Mouse (Mus musculus) cerebral cortex, adult 2 months (tissue): ENCODE data around the gene Sgcd.

Experiments used
- whole genome bisulfite sequencing: fragments of 180-500 bp; shearing (Covaris S2); methylation state at CpG from one replicate; pipeline ENCODE4 v1.1.7; 2018; 5-methylcytosine and 5-hydroxymethylcytosine counted together

Gene Sgcd

DNA sequence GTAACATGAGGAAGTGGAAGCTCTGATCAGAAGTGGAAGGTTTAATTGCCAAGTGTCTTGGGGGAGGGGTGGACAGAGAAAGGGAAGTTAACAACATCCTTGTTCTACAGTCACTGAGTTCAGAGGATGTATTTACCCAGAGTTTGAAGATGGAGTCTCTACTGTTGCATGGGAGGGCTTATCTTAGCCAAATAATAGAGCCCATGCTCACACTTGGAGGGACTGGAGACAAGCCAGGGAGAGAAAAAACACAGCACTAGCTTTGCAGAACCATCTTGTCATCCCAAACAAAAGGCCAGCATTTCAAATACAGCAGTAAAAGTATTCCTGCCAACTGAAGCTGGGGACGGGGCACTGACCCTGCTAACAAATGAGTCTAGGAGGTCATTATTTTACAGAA is 212.8 kb downstream of the Sgcd start:
- WGBS, result 65% methylated on average over 1 of the region's 1 CpGs

DNA sequence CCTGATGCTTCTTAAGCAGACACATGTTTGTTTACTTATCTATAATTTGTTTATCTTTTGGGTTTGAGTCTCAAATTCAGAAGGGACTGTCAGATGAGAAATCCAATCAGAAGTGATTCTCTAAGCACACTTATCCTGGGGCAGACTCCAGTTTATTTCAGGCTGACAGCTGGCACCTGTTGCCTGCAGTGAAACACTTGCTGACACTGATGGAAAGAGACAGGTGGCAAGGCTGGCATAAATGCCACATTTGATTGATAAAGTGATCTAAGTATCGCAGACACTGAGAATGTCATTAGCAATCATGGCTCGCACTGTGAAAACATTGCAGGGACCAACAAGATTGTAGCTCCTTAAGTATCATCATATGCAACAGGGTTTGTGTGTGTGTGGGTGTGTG is 222.9 kb downstream of the Sgcd start:
- 85% methylated on average over 2 of the region's 2 CpGs for WGBS

DNA sequence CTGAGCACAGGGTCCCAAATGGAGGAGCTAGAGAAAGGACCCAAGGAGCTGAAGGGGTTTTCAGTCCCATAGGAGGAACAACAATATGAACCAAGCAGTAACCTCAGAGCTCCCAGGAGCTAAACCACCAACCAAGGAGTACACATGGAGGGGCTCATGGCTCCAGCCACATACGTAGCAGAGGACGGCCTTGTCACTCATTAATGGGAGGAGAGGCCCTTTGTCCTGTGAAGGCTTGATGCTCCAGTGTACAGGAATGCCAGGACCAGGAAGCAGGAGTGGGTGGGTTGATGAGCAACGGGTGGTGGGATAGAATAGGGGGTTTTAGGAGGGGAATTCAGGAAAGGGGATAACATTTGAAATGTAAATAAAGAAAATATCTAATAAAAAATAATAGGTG is 225.2 kb downstream of the Sgcd start:
- WGBS, result 88% methylated on average over 3 of the region's 3 CpGs

DNA sequence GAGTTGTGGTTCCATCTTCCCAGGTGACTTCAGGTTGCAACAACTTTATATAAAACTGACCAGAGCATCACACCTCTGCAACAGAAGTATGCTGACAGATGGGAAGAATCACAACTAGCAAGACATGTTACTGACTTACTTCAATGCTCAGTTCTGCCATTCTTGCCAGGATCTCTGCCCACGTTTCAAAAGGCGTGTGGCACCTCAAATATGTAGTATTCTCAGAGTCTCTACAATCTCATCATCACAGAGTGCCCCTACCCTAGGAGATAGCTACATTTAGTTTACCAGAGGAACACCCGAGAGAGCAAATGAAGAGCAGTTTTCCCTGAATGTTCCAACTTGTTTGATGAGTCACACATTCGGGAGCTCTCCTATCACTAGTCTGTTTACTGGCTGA is 229.8 kb downstream of the Sgcd start:
- WGBS, result 65% methylated on average over 4 of the region's 4 CpGs

DNA sequence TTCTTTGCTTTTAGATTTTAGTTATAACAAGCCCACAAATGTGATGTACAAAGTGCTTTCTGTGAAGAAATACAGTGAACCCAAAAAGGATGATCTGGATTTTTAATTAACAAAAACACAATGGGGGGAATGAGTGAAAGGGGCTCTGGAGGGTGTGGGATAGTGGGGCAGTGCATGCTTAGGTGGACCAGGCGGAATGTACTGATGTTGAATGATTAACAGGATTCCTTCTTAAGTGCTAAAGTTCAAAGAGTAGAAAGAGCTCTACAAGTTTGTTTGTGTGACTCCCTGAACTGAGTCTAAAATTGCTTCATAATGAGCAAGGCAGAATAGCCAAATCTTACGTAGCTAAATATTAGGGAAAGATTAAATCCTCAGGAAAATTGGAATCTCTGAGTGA is 246.0 kb downstream of the Sgcd start:
- 70% methylated on average over 2 of the region's 2 CpGs for WGBS

DNA sequence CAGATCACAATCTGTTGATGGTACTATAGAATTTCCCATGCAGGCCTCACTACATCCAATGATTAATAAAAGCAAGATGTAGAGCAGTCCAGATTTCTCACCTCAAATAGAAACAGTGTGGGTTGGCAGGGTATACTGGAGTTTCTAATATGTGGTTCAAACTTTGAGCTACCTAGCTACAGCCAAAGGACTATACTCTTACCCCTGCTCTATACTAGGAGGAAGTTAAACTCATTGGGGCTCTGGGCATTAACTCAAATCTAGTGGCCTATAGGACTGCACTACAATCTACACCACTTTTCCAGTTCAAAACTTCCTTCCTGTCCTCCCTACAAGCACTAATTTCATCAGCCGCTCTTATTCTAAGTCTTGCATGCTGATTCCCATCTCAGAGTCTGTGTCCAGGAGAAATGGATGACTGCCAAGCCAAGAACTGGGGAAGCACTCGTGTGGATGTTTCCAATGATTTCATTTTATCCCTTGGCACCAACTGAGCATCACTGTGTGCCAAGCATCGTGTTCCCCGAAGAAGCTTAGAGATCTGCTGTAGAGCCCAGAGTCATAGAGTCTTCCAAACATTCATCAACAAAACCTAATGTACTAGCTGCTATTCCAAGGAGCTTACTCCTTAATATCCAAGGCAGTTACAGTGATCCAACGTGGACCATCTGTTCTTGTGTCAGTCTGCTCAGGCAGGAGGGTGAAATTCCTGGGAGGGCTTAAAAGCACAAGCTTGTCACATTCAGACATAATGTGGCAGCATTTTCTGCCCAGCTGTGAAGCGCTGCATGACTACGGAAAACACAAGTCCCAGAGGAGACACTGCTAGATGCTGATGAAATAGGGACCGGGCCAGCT is 283.6 kb downstream of the Sgcd start:
- 25% methylated on average over 8 of the region's 8 CpGs for WGBS

DNA sequence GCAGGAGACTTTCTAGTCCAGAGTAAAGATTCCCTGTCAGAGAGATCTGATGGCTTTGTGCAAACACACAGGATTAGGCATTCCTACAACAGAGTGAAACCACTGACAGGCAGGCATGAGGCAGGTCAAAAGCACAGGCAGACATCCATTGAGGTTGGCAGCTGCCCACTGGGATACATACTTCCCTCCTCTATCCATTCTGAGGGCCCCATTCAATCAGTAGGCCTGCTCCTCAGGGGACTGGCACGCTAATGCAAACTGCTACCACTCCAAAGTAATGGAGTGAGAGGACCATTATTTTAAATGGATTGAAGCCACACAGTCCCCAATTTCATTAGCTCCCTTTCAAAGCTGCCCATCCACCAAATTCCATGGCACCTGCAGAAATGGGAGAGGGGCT is 293.2 kb downstream of the Sgcd start:
- 63% methylated on average over 1 of the region's 1 CpGs for WGBS

DNA sequence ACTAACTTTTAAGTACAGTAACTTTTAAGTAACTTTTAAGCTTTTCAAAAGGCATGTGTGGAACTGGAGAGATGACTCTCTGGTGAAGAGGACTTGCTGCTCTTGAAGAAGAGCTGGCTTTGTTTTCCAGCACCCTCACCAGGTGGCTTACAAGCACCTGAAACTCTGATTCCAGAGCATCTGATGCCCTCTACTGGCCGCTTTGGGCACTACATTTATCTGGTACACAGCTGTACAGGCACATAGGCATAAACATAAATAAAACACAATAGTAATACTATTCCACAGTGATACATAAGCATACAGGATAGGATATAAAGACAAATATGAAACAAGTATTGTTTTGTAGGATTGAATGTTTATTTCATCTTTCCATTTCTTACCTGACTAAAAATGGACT is 330.6 kb downstream of the Sgcd start:
- WGBS, result 6% methylated on average over 1 of the region's 1 CpGs

DNA sequence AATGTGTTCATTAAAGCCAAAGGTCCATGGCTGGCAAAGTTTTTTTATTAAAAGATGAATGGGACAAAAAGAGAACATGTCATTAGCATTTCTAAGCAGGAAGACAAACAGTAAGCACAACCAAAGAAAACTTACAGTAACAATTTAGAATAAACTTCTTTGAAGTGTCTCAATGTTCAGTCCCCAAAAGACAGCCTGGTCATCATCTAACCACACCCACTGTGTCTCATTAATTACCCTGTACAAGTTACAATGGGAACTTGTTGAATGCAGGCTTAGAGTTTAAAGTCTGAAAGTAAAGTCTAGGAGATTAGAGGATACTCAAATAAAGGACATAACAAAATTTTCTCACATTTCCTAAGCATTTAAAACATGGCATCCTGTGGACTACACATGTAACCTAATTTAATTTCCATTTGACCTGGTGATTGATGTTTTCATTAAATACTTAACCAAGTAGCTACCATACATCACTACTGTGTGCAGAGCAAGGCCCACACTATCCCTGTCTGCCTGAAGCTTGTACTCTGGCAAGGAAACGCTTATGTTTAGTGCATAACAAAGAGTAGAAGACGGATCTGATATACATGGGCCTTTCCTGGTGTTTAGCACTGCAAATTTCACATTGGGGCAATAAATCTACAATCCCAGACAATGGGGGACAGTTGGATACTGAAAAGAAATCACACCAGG is 347.1 kb downstream of the Sgcd start:
- 65% methylated on average over 2 of the region's 2 CpGs for WGBS

DNA sequence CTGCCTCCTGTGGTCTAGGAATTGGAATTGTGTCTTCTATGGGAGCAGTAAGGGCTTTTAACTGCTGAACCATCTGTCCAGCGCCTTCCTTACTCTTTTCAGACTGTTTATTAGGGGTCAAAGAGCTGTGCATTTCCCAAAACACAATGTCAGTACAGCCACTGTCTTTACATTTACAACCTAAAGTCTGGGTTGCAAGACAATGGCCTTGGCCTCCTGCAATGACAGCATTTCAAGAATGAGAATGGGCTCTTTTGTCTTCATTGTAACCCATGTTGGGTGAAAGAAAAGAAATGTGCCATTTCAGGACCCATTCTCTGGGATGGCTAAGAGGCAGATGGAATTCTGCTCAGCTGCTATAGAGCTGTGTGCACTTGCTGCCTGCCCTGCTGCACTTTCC is 348.2 kb downstream of the Sgcd start:
- WGBS, result 74% methylated on average over 1 of the region's 1 CpGs

DNA sequence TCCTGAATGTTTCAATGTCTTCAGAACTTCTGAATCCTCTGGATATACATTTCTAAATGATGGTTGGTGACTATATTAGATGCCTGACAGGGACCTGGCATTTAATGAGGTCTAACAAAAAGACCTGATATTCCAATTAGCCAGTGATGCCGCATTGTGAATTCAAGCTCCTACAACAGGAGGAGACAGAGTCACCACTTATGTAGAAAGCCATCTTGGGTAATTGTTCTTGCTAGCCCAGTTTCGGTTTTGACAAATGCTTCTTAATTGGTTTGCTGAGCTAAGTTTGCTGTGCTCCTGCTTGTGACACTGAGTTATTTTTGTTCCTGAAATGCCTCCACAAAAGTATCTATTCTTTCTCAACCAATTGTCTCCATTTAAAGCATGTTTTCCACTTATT is 358.6 kb downstream of the Sgcd start:
- 68% methylated on average over 2 of the region's 2 CpGs for WGBS

DNA sequence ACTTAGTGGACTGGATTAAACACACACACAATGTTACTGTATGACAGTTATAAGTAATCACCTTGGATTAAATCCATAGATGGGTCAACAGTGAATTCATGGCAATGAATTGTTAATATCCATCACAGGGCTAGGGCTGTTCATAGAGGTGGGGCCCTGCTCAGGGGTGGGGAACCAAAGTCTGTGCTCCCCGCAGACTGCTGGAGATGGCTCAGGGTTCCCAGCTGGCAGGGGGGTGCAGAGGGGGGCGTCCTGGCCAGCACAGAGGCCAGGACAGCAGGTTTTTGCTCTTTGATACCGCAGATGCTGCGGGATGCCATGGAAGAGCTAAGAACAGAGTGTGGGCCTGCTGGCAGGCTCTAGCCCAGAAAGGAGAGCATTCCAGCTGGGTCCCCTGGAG is 378.9 kb downstream of the Sgcd start:
- 79% methylated on average over 4 of the region's 4 CpGs for WGBS

DNA sequence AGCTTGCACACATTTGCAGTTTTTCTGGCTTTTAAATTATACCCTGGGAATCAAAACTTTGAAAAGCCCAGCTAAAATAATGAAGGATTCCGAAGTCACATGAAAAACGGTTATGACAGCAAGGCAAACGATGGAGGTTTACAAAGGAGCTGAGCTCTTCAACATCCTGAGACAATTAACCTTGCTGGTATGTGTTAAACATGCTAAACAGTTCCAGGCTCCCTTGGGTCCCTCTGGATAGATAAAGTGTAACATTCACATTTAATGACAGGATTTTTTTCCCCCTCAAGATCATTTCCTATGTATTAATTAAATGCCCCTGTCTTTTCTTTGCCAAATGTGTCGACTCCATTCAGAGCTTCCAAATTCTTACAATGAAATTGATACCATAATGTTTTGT is 414.1 kb downstream of the Sgcd start:
- WGBS, result 71% methylated on average over 4 of the region's 4 CpGs

DNA sequence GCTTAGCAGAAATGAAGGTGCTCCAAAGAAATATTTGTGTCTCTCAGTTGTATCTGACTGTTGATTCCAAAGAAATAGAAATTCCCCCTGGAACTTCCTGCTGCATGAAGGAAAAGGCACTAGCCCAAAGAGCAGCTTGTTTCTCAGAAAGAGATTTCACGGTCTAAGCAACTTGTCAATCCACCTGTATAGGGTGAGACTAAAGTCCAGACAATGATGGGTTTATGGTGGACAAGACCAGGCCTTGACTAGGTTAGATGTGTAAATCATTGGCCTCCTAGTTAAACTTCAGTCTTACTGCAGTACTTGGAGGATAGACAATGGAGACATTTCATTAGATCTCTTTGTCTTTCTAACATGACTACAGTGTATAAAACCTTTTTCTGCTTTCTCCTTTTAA is 420.3 kb downstream of the Sgcd start:
- WGBS, result 92% methylated on average over 1 of the region's 1 CpGs

DNA sequence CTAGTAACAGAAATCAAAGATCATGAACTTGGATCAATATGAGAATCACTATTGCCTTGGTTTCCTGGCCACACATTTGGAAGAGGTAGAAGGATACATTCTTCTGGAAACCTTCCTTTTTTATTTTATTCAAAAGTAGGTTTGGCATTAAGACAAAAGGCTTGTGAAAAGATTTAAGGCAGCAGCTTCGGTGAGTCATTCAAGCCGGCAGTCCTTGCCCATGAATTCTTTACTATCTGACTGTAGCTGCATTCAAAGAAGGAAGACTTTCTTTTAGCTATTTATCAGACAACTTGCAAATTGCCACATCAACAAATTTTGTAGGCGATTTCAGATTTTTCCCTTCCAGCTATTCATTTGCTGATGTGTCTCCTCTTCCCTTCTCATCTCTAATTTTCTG is 422.6 kb downstream of the Sgcd start:
- WGBS, result 26% methylated on average over 3 of the region's 3 CpGs

DNA sequence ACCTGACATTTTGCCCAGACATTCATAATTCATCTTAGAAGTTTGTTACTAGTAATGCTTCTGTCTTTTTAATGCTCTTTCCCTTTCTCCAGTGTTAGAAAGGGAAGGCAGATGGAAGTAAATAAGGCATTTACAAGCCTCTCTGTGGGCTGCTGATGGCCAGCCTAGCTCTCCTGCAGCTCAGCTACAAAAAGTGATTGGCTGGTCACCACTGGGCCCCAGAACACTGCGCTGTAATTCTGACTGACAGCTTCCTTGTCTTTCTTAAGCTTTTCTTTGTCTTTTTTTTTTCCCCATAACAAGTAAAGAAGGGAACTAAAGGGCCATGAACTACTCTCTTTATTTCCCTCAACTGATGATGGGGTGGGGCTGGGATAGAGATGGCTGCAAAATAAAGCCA is 463.9 kb downstream of the Sgcd start:
- WGBS, result 50% methylated on average over 1 of the region's 1 CpGs

DNA sequence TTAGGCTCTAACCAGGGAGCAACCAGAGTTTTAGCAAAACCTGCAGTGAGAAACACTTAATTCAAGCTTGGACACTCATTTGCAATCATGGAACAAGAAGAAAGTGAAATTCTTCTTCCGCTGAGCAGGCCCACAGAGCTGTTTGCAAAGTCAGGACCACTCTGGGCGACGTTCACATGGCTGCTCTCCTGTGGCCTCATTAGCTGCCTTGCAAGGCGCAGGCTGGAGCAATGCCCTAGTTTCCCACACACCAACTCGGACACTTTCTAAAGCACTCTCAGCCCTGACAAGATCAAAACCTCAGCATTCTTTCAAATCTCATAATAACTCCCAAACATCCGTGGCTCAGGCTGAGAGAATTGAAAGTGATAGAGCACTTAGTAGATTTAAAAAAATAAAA is 480.7 kb downstream of the Sgcd start:
- WGBS, result 74% methylated on average over 6 of the region's 6 CpGs

DNA sequence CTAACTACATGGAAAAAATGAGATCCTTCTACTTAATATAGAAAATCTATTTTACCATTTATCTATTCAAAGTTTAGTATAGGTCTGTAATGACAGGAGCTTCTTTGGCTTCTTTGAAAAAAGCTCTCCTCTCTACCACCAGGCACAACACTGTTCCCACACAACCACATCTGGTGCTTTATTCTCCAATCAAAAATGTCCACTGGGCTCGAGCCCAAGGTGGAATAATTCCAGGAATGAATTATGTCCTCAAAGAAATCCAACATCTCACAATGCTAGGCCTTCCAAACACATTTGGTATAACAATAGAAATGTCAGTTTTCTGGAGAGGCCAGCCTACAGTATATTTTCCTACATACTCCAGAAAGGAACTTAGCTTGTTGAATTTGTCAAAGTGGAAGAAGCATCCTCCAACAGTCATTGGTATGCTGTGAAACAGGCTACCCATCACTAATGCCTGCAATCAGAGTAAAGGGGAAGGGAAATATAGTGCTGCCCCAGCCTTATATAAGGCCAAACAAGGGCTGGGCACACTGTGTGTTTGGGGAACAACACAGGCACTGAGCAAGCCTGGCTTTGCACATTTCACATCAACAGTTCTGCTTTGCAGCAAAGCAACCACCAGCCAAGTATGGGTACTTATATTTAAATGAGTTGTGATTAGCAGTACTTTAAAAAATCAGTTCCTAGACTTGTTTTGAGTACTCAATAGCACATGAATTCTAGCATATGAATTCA is 515.1 kb downstream of the Sgcd start:
- 19% methylated on average over 1 of the region's 1 CpGs for WGBS

DNA sequence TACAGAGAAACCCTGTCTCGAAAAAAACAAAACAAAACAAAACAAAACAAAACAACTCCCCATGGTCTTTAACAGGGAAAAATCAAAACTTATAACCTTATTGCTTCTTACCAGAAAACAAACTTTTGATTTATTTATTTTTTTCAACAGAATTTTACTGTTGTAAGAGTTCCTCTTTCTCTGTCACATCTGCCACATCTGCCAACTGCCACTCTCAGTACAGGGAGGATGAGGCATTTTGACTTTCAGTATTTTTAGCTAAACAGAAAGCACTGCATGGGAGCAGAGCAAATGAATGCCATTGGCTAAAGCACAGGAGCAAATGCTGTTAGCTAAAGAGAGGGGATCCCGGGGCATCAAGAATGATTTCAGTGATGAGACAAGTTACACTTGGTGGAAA is 528.6 kb downstream of the Sgcd start:
- 75% methylated on average over 2 of the region's 2 CpGs for WGBS

DNA sequence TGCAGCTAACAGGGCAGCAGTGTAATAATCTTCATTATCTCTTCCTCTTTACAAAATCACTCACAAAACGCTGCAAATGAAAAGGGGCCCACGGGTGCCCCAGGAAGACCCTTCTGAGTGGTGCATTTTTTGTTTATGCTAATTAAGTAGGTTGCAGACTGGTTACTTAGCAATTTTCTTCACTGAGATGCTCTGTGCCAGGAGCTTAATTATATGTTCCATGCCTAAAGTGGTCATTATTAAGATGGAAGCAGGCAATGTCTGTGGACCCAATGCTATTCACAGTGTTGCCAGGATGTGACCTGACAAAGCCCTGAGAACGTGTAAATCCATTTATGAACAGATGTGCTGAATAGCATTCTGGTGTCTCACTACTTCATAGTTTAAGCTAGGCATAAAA is 529.6 kb downstream of the Sgcd start:
- 36% methylated on average over 3 of the region's 3 CpGs for WGBS

DNA sequence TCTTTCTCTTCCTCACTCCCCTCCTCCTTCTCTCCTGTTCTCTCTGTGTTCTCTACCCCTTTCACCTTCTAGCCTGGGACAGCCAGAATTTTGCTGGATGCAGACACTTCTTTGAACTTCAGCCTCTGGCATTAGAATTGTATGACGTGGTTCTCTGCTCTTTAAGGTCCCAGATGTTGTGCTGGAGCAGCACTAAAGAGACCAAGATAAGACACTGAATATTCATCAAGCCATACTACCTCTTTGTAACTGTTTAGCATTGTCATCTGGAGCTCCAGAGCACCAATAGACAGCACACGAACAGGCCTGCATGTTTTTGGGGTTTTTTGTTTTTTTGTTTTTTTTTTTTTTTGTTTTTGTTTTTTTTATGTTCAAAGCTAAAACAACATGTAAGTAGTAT is 541.0 kb downstream of the Sgcd start:
- WGBS, result 63% methylated on average over 2 of the region's 2 CpGs

DNA sequence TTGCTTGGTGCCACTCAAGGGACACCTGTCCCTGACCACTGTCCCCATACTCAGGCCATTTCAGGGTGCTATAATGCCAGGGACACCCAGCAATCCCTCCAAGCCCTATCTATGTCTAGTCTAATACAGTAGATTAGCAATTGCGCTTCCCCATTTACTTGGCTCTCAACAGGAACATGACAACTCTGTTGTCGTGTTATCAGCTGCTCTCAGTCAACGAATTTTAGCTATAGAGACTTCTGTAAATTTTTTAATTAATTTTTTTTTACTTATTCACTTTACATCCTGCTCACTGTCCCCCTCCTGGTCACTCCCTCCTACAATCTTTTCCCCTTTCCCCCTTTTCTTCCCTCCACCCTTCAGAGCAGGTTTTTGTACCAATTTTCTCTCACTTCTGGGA is 542.4 kb downstream of the Sgcd start:
- WGBS, result 87% methylated on average over 3 of the region's 3 CpGs

DNA sequence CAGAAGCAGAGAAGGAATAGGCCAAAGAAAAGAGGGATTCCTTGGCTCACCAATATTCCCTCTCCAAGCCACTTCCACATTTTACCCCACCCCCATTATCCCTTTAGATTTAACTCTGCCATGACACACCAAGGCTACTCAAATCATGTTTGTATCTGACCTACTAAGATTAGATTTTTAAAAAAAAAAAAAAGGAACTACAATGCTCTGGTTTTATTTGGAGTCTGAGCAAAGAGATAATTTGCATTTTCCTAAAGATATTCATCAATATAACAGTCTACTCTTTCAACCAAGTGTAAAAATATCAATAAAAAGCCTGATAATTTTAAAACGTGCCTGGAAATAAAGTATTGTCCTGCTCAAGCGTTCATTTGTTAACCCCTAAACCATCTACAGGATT is 543.1 kb downstream of the Sgcd start:
- 74% methylated on average over 2 of the region's 2 CpGs for WGBS
